Mouse (Mus musculus) lung, postnatal 36 days (tissue): Measurements from ENCODE around the gene Spire2.
A peak's percentile ranks its signal among the peaks of the same experiment; 100 is the strongest.

Experiments
- DNase-seq: peaks from one replicate; pipeline ENCODE4 v3.0.0; 2022; ENCODE audit warnings: mixed read lengths

Gene Spire2

GRCm38 (mm10) chr8:123332262-123333090 is at the start of gene Spire2:
Spire2 (plus strand) TSS chr8:123332713.
- peak; percentile 79 for DNase-seq

GRCm38 (mm10) chr8:123282994-123283393 is 49.5 kb upstream of the Spire2 start:
- peak; percentile 39 for DNase-seq

GRCm38 (mm10) chr8:123283991-123284390 is 48.5 kb upstream of the Spire2 start:
- peak; percentile 39 for DNase-seq

- peak; percentile 25 for DNase-seq
These were observed 48.0 kb upstream of the Spire2 start for GRCm38 (mm10) chr8:123284493-123284892.

GRCm38 (mm10) chr8:123287362-123287761 is 45.2 kb upstream of the Spire2 start:
- no peak for DNase-seq

- peak; percentile 52 for DNase-seq
These were observed 42.3 kb upstream of the Spire2 start for GRCm38 (mm10) chr8:123290166-123290565.

- DNase-seq: no peak
These were observed 41.8 kb upstream of the Spire2 start for GRCm38 (mm10) chr8:123290679-123291078.

GRCm38 (mm10) chr8:123291716-123292115 is 40.8 kb upstream of the Spire2 start:
- no peak for DNase-seq

- DNase-seq: no peak
These were observed 40.2 kb upstream of the Spire2 start for GRCm38 (mm10) chr8:123292281-123292680.

GRCm38 (mm10) chr8:123292785-123293184 is 39.7 kb upstream of the Spire2 start:
- DNase-seq: no peak

GRCm38 (mm10) chr8:123298301-123298700 is 34.2 kb upstream of the Spire2 start:
- no peak for DNase-seq

- no peak for DNase-seq
These were observed 23.8 kb upstream of the Spire2 start for GRCm38 (mm10) chr8:123308738-123309137.

- DNase-seq: no peak
These were observed 14.6 kb upstream of the Spire2 start for GRCm38 (mm10) chr8:123317781-123318466.

- DNase-seq: peak; percentile 98
These were observed 14.0 kb upstream of the Spire2 start, which contains the start of gene Fanca for GRCm38 (mm10) chr8:123318467-123318911. Fanca (minus strand) TSS chr8:123318576.

GRCm38 (mm10) chr8:123319522-123320164 is 12.9 kb upstream of the Spire2 start:
- peak; percentile 75 for DNase-seq

GRCm38 (mm10) chr8:123328552-123328951 is 4.0 kb upstream of the Spire2 start:
- DNase-seq: no peak

GRCm38 (mm10) chr8:123329350-123329749 is 3.2 kb upstream of the Spire2 start:
- DNase-seq: no peak

GRCm38 (mm10) chr8:123329961-123330360 is 2.6 kb upstream of the Spire2 start:
- DNase-seq: no peak

GRCm38 (mm10) chr8:123330701-123331100 is 1.8 kb upstream of the Spire2 start:
- no peak for DNase-seq

- peak; percentile 22 for DNase-seq
These were observed 1.2 kb upstream of the Spire2 start for GRCm38 (mm10) chr8:123331301-123331700.

GRCm38 (mm10) chr8:123331810-123332209 is 703 bp upstream of the Spire2 start:
- DNase-seq: no peak

GRCm38 (mm10) chr8:123333091-123333587 is 626 bp downstream of the Spire2 start:
- no peak for DNase-seq

GRCm38 (mm10) chr8:123333864-123334263 is 1.4 kb downstream of the Spire2 start:
- DNase-seq: no peak
